Mouse (Mus musculus) left cerebral cortex, postnatal 14 days (tissue): ENCODE measurements around the gene Mfng. TPM values are rescaled to one million over a fixed set of nuclear protein-coding genes. Genes with fewer than 3 reads are reported as not detected.

Experiments
- DNase-seq, 2 experiments: peaks; one replicate each; pipeline ENCODE4 v3.0.0; 2021 to 2022; ENCODE audit warnings: low spot score in 2 of 2, mixed read lengths in 1 of 2
- intact Hi-C: fragments of 180-260 bp; cut with DNase I; formaldehyde crosslinking; loops from one replicate; pipeline ENCODE4 v1.15.1; 2025
- total RNA-seq, 2 experiments: library from RNA; stranded (reverse); gene quantifications; 2 replicates each; pipeline ENCODE4 v1.2.3; 2021

Gene Mfng
- total RNA-seq, 2 experiments from 2014 or later, result 5.6 to 6.7 TPM

DNA sequence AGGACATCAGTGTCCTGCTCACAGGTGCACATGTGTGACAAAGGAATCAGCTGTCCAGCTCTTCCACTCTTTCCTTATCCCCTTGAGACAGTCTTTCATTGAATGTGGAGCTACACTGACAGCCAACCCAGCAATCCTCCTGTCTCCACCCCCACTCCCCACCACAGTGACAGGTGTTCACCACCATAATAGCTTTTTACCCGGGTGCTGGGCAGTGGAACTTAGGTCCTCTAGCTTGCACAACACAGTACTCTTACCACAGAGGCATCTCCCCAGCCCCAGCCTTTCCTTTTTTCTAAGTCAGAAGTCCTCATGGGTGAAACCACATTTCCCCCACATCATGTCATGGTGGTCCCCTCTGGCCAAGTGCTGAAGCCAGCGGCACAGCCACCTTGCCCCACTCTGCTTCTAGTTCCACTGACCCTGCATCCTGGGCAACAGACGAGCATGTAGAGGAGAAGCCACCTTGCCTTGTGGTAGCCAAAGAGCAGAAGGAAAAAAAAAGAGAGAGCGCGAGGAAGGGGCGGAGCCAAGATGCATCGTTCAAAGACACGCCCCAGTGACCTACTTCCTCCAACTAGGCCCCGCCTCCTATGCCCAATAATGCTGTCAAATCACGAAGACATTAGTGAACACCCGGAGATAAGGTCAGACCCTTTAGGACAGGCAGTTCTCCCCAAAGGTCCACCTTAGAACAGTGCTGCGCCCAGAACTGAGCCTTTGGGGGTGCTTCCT lies 42.8 kb downstream of the Mfng start:
- no peak for DNase-seq

GRCm38 (mm10) chr15:78726697-78727096 lies 46.6 kb downstream of the Mfng start:
- no peak for DNase-seq
- intact Hi-C loops, result no loop called here

More for the DNA sequence above, 42.8 kb downstream of the Mfng start:
- intact Hi-C loops, result no loop called here

DNA sequence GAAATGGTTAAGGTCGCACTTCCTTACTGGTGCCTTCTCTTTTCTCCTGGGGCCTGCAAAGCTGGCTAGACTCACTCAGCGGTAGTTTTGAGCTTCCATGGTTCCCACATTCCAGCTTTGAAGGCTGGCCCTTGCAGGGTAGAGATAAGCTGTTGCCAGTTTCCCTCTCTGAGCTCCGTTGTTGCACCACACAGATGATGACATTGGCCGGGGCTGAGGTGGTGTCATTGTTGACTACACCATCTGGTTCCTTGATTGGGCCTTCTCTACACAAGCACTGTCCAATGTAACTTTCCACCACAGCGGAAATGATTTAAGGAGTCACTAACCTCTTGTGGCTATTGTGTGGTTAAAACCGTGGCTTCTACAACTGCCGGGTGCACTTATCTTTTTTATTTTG lies 52.7 kb downstream of the Mfng start:
- no peak for DNase-seq
- intact Hi-C loops, result loop anchor here (1.0 kb wide), 1 partner anchor 97 kb away; no protein-coding TSS in a partner anchor

GRCm38 (mm10) chr15:78720094-78720493 lies 53.2 kb downstream of the Mfng start:
- intact Hi-C loops, result loop anchor here (1.0 kb wide), 1 partner anchor 97 kb away; no protein-coding TSS in a partner anchor
- DNase-seq, result peak; percentile 82 to 84

GRCm38 (mm10) chr15:78719416-78719815 lies 53.9 kb downstream of the Mfng start:
- intact Hi-C loops, result no loop called here
- peak in 1 of 2 experiments; percentile 45 for DNase-seq

- intact Hi-C loops, result no loop called here
- DNase-seq, result peak; percentile 68 to 70
Measured at GRCm38 (mm10) chr15:78718290-78719250, 54.7 kb downstream of the Mfng start, which contains the start of gene Elfn2. Gene Elfn2 (minus strand): TSS chr15:78718771.

DNA sequence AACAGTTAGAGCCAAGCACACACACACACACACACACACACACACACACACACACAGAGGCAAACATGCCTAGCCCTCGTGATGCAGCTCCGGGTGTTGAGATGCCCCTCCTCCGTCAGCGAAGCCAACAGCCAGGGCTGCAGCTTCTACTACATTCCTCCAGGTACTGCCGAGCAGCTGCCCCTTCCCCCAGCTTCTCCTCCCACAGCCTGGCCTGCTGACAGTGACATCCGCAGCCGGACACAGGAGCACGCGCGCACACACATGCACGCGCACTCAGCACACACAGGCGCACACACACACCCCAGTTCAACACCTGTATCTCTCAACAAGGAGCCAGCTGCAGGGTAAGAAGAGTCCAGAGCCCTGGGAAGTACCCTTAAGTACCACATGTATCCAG lies 56.3 kb downstream of the Mfng start:
- intact Hi-C loops, result no loop called here

GRCm38 (mm10) chr15:78715856-78716255 lies 57.4 kb downstream of the Mfng start:
- DNase-seq, result no peak
- intact Hi-C loops, result no loop called here

More for the DNA sequence above, 56.3 kb downstream of the Mfng start:
- peak; percentile 42 to 80 for DNase-seq

GRCm38 (mm10) chr15:78713751-78714150 lies 59.5 kb downstream of the Mfng start:
- intact Hi-C loops, result loop anchor here (5.0 kb wide), 1 partner anchor 41 kb away; no protein-coding TSS in a partner anchor
- DNase-seq, result peak in 1 of 2 experiments; percentile 35

DNA sequence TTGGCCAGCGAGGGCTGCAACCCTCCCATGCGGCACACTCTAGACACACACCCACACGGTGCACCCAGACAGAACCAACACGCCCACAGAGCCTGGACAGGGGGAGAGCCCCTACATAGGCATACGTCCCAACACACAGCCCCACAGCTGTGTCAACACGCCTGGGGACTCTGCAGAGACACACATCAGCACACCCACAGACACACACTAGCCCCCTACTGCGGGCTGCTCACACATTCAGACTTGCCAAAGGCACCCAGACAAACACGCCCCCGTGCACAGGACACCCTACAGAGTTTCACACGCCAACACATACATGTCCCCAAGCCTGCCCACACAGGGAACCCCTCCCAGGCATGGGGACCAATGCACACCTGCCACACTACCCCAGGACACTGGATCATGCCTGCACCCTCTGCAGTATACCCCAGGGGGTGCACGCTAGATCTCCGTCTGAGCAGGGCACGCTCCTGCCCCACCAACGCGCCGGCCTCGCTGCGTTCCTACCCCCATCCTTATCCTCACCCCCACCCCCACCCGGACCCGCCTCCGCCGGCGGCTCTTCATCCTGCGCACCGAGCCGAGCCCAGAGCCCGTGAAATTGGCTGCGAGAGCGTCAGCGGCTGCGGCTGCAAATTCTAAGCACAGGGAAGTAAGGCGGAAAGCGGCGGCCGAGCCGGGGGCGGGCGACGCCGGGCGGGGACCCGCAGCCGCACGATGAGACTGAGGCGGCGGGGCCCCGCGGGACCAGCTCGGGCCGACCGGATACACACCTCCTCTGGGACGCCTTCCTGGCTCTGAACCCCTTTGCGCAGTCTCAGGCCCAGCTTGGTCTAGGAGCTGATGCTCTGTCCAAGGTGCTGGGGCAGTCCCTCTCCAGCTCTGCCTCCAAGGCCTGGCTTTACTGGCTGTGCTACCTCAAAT lies 60.7 kb downstream of the Mfng start:
- DNase-seq, result peak; percentile 72 to 89

GRCm38 (mm10) chr15:78711935-78712334 lies 61.3 kb downstream of the Mfng start:
- intact Hi-C loops, result loop anchor here (5.0 kb wide), 1 partner anchor 40 kb away; no protein-coding TSS in a partner anchor
- DNase-seq, result peak; percentile 76 to 80

More for the DNA sequence above, 60.7 kb downstream of the Mfng start:
- intact Hi-C loops, result loop anchor here (5.0 kb wide), 1 partner anchor 40 kb away; no protein-coding TSS in a partner anchor

GRCm38 (mm10) chr15:78710634-78711033 lies 62.6 kb downstream of the Mfng start:
- intact Hi-C loops, result loop anchor here (5.0 kb wide), 1 partner anchor 38 kb away; no protein-coding TSS in a partner anchor
- peak; percentile 66 to 84 for DNase-seq

GRCm38 (mm10) chr15:78709767-78710166 lies 63.5 kb downstream of the Mfng start:
- peak; percentile 80 to 92 for DNase-seq
- intact Hi-C loops, result loop anchor here (5.0 kb wide), 1 partner anchor 37 kb away; no protein-coding TSS in a partner anchor

DNA sequence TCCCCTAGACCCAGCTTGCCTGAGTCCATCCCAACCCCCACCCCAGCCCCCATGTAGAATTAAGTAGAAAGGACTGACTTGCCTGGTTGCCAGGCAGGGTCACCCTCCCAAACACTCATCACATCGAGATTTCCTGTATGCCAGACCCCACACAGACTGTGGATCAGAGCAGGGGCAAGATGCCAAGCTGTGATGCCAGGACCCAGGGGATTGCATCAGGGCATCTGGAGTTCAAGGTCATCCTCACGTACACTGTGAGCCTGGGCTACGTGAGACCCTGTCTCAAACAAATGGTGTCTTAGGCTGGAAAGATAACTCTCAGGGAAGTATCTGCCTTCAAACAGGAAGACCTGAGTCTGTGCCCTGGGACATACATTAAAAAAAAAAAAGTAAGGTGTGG lies 66.6 kb downstream of the Mfng start:
- intact Hi-C loops, result no loop called here
- no peak for DNase-seq

Other genes with a start within 250 kb of the Mfng start
- 1 to 10 TPM; 7.7 to 9.0 TPM for gene C1qtnf6, start 242.1 kb downstream of the Mfng start, total RNA-seq
- 10 to 100 TPM; 16.7 to 20.6 TPM for gene Sstr3, start 228.8 kb downstream of the Mfng start, total RNA-seq
- 1 to 10 TPM; 2.3 to 4.6 TPM for gene Rac2, start 200.7 kb downstream of the Mfng start, total RNA-seq
- 10 to 100 TPM; 11.6 to 12.3 TPM for gene Cyth4, start 176.4 kb downstream of the Mfng start, total RNA-seq
- gene Elfn2, start 54.7 kb downstream of the Mfng start, total RNA-seq, result 100 to 1,000 TPM; 117 to 127 TPM
- 1 to 10 TPM; 4.0 to 5.1 TPM for gene Card10, start 29.6 kb upstream of the Mfng start, total RNA-seq
- gene Cdc42ep1, start 69.1 kb upstream of the Mfng start, total RNA-seq, result 10 to 100 TPM in 1 of 2 experiments, 1 to 10 TPM in 1; 6.5 to 11.0 TPM
- not detected for gene Lgals2, start 82.1 kb upstream of the Mfng start, total RNA-seq
- gene Gga1, start 103.7 kb upstream of the Mfng start, total RNA-seq, result 10 to 100 TPM; 53.7 to 56.3 TPM
- gene Gm49510, start 126.2 kb upstream of the Mfng start, total RNA-seq, result under 1 TPM in 1 of 2 experiments, not detected in 1; 0.23 TPM
- 10 to 100 TPM; 13.4 TPM for gene Sh3bp1, start 126.3 kb upstream of the Mfng start, total RNA-seq
- 100 to 1,000 TPM; 167 to 179 TPM for gene Pdxp, start 140.4 kb upstream of the Mfng start, total RNA-seq
- gene Lgals1, start 153.2 kb upstream of the Mfng start, total RNA-seq, result 10 to 100 TPM; 19.2 to 22.6 TPM
- gene Nol12, start 161.5 kb upstream of the Mfng start, total RNA-seq, result 10 to 100 TPM; 35.3 to 39.9 TPM
- 10 to 100 TPM; 23.0 to 23.6 TPM for gene Triobp, start 174.2 kb upstream of the Mfng start, total RNA-seq